Mouse (Mus musculus) gonadal fat pad, adult 2 months (tissue): Measurements from ENCODE around the gene Vmn1r50. TPM values are rescaled to one million over a fixed set of nuclear protein-coding genes. Genes with fewer than 3 reads are reported as not detected.
"Not testable (repeated sequence)": the region's sequence is repeated elsewhere in the genome, so short reads cannot be mapped to it uniquely, and the experiment has no call there.

Experiments
- DNase-seq: peaks from one replicate; pipeline ENCODE4 v3.0.0-alpha.2; 2012; ENCODE audit warnings: low read depth
- polyA plus RNA-seq: library from polyadenylated mRNA; depleted of rRNA; stranded (reverse); fragments of >200 nt; gene quantifications from 2 replicates; pipeline ENCODE4 v1.2.3, GENCODE M21; 2012; rRNA removed

Gene Vmn1r50
- not detected in 2 replicates for polyA plus RNA-seq

GRCm38 (mm10) chr6:90101130-90101529, at the start of gene Vmn1r50:
TSS of gene Vmn1r50 (plus strand) at chr6:90101430.
- DNase-seq: no peak

- no peak for DNase-seq
Measured at GRCm38 (mm10) chr6:90078406-90078805, 22.8 kb upstream of the Vmn1r50 start, which contains the start of gene Vmn1r49. TSS of gene Vmn1r49 (minus strand) at chr6:90078506.

- DNase-seq: no peak
Measured at GRCm38 (mm10) chr6:90100566-90100965, 664 bp upstream of the Vmn1r50 start.

- DNase-seq: not testable (repeated sequence)
Measured at GRCm38 (mm10) chr6:90122296-90122695, 21.1 kb downstream of the Vmn1r50 start, which contains the start of gene Vmn1r51. TSS of gene Vmn1r51 (plus strand) at chr6:90122596.

Other genes starting within 250 kb of the Vmn1r50 start
- 0.05 TPM in 1 of 2 replicates, not detected in the other for gene Vmn1r42, start 225.0 kb upstream of the Vmn1r50 start, polyA plus RNA-seq
- 0.08 and 0.14 TPM in 2 replicates for gene Vmn1r43, start 225.0 kb upstream of the Vmn1r50 start, polyA plus RNA-seq
- not detected in 2 replicates for gene Vmn1r44, start 217.8 kb upstream of the Vmn1r50 start, polyA plus RNA-seq
- gene Vmn1r45, start 160.8 kb upstream of the Vmn1r50 start, polyA plus RNA-seq: not detected in 2 replicates
- not detected in 2 replicates for gene Vmn1r46, start 132.1 kb upstream of the Vmn1r50 start, polyA plus RNA-seq
- gene Vmn1r47, start 85.3 kb upstream of the Vmn1r50 start, polyA plus RNA-seq: not detected in 2 replicates
- gene Vmn1r48, start 64.6 kb upstream of the Vmn1r50 start, polyA plus RNA-seq: not detected in 2 replicates
- not detected in 2 replicates for gene Vmn1r49, start 22.9 kb upstream of the Vmn1r50 start, polyA plus RNA-seq
- gene Vmn1r51, start 21.2 kb downstream of the Vmn1r50 start, polyA plus RNA-seq: not detected in 2 replicates
- not detected in 2 replicates for gene Vmn1r52, start 73.4 kb downstream of the Vmn1r50 start, polyA plus RNA-seq
- not detected in 2 replicates for gene V1ra8, start 101.4 kb downstream of the Vmn1r50 start, polyA plus RNA-seq
- 0.14 TPM in 1 of 2 replicates, not detected in the other for gene Vmn1r53, start 123.0 kb downstream of the Vmn1r50 start, polyA plus RNA-seq
- gene Vmn1r54, start 144.9 kb downstream of the Vmn1r50 start, polyA plus RNA-seq: not detected in 2 replicates
- 0.92 and 1.3 TPM in 2 replicates for gene BC048671, start 199.8 kb downstream of the Vmn1r50 start, polyA plus RNA-seq
- 0.37 and 0.69 TPM in 2 replicates for gene Chst13, start 223.8 kb downstream of the Vmn1r50 start, polyA plus RNA-seq
- gene Uroc1, start 231.9 kb downstream of the Vmn1r50 start, polyA plus RNA-seq: 0.41 and 0.88 TPM in 2 replicates